Mouse (Mus musculus) kidney, adult 2 months (tissue): ENCODE results near the gene Ubr7.

Experiments used
- CTCF ChIP-seq: fragments of 200-500 bp; conservative IDR thresholded peaks from 2 replicates; pipeline ENCODE4 v1.5.1; 2011; ENCODE audit warnings: low read depth, mild to moderate bottlenecking, control low read depth, low read length, moderate library complexity, mixed read lengths; ENCODE audit not compliant: insufficient read depth, insufficient read length
- POLR2A ChIP-seq: fragments of 200-500 bp; IDR thresholded peaks from one replicate; pipeline ENCODE4 v1.6.1; 2011; ENCODE audit warnings: low read depth, low read length, control low read depth

DNA sequence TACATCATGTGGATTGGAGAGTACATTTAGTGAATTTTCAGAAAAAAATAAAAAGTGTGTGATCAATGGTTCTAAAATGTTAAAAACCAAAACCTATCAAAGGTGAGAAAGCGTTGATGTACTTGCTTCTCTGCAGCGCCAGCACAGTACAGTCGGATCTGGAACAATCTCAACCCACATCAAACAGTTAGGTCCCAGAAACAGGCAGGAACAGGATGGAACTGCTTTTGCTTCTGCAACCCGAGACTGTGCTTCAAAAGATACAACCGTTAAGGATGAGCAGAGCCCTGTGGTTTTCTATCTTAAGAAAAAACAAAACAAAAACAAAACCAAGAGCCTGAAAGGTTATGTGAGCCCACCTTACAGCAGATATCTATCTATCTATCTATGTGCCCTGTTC, 25.1 kb downstream of the Ubr7 start:
- TF ChIP-seq CTCF (no peak), POLR2A (no peak)
